Comparison of ENCODE assay signal across 9 mouse cellular contexts in the genomic region with DNA sequence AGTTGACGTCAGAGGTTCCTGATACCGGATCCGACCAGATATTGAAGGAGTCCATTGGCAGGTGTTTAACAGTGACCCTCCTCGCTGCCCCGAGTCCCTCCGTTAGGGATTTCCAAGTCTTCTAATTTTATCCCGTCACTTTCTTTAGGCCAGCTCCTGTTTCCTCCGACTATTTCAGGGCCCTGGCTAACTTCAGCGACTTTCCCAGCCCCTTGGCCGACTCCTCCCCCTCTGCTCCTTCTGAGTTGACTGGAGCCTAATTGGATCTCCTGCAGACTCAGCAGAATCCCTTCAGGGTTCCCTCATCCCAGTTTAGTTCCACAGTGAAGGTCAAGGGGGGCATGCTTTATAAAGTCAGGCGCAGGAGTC. TPM values are rescaled to one million over a fixed set of nuclear protein-coding genes. Genes with fewer than 3 reads are reported as not detected.
DNase-seq lines count a peak whose midpoint lies in the region; ATAC-seq and TF ChIP-seq lines count a peak whose summit lies in the region.
"Had no signal": no experiment of that assay in that cellular context is flagged by ENCODE, and none has a peak within 500 bp of the region (broad histone marks: within the 10 kb centered on the region; RNA-seq: fewer than 3 reads in every experiment).

No protein-coding gene starts in this region.

- H3K4me1 ChIP-seq in forebrain, embryonic 14.5 days (ENCODE audit: control insufficient read depth, insufficient read depth, low read length) = no peaks in the 10 kb centered on the region
- peaks cover 11% of the 10 kb centered on the region for H3K4me1 ChIP-seq in hindbrain, embryonic 16.5 days (ENCODE audit: control insufficient read depth, insufficient read depth, low read depth, low read length)
- peaks cover 3% of the 10 kb centered on the region; the same call in 1 of the 2 replicates for H3K4me1 ChIP-seq in liver, postnatal 0 days (ENCODE audit: insufficient read depth)
- H3K4me1 ChIP-seq in stomach, embryonic 16.5 days (ENCODE audit: control insufficient read depth, insufficient read depth, low read length) = peaks cover 10% of the 10 kb centered on the region; the same call in 1 of the 2 replicates

- 0 out of 2 replicates have a peak, but pooled peaks cover 5% of the 10 kb centered on the region for H3K36me3 ChIP-seq in forebrain, embryonic 14.5 days (ENCODE audit: control insufficient read depth, insufficient read depth, low read length)
- H3K36me3 ChIP-seq in hindbrain, embryonic 16.5 days (ENCODE audit: control insufficient read depth, insufficient read depth, low read length) = no peaks in the 10 kb centered on the region
- H3K36me3 ChIP-seq in liver, postnatal 0 days (replicated peaks; ENCODE audit: insufficient read depth, low read length) = no peaks in the 10 kb centered on the region
- no peaks in the 10 kb centered on the region for H3K36me3 ChIP-seq in stomach, embryonic 16.5 days (ENCODE audit: control insufficient read depth, insufficient read depth, low read length)

- H3K4me2 ChIP-seq in forebrain, embryonic 14.5 days (ENCODE audit: low read length) = peak overlapping the region; percentile 89
- peak overlapping the region; percentile 98 for H3K4me2 ChIP-seq in hindbrain, embryonic 16.5 days (ENCODE audit: low read length)
- peak overlapping the region; percentile 63 for H3K4me2 ChIP-seq in liver, postnatal 0 days (ENCODE audit: low read depth, low read length)
- peak overlapping the region; percentile 99 for H3K4me2 ChIP-seq in stomach, embryonic 16.5 days (ENCODE audit: low read depth, low read length)

- no peak for TF ChIP-seq CTCF in left cerebral cortex, adult 2 months (IDR thresholded peaks at IDR 0.05)
- no peak for TF ChIP-seq CTCF in liver, postnatal 0 days (IDR thresholded peaks at IDR 0.05; ENCODE audit: low read depth)

- intact Hi-C loops in left cerebral cortex, adult 2 months (cut with DNase I) = loop anchor here (1.0 kb wide), 1 partner anchor 217 kb away; no protein-coding TSS in a partner anchor
- intact Hi-C loops in left cerebral cortex, postnatal 4 days (cut with DNase I) = no loop called here

- H3K9me3 ChIP-seq in forebrain, embryonic 14.5 days (replicated peaks; ENCODE audit: control insufficient read depth, low read length) = no peaks in the 10 kb centered on the region
- no peaks in the 10 kb centered on the region for H3K9me3 ChIP-seq in hindbrain, embryonic 16.5 days (ENCODE audit: control insufficient read depth, low read length)
- H3K9me3 ChIP-seq in liver, postnatal 0 days (ENCODE audit: low read length) = no peaks in the 10 kb centered on the region
- H3K9me3 ChIP-seq in stomach, embryonic 16.5 days (replicated peaks; ENCODE audit: control insufficient read depth, low read length) = no peaks in the 10 kb centered on the region

- H3K27me3 ChIP-seq in forebrain, embryonic 14.5 days (replicated peaks; ENCODE audit: control insufficient read depth, insufficient read depth, low read length) = no peaks in the 10 kb centered on the region
- H3K27me3 ChIP-seq in hindbrain, embryonic 16.5 days (replicated peaks; ENCODE audit: control insufficient read depth, insufficient read depth, low read length) = 0 out of 2 replicates have a peak, but pooled peaks cover 2% of the 10 kb centered on the region
- peaks cover 27% of the 10 kb centered on the region for H3K27me3 ChIP-seq in liver, postnatal 0 days (ENCODE audit: insufficient read depth, low read length)
- H3K27me3 ChIP-seq in stomach, embryonic 16.5 days (ENCODE audit: control insufficient read depth, insufficient read depth, low read length) = peaks cover 9% of the 10 kb centered on the region

- no peak overlapping the region for H3K27ac ChIP-seq in left cerebral cortex, adult 2 months
- H3K27ac ChIP-seq in forebrain, embryonic 14.5 days (ENCODE audit: low read depth, low read length) = no peak overlapping the region
- no peak overlapping the region for H3K27ac ChIP-seq in hindbrain, embryonic 16.5 days (ENCODE audit: low read depth, low read length)
- H3K27ac ChIP-seq in liver, postnatal 0 days (ENCODE audit: low read depth) = no peak overlapping the region
- H3K27ac ChIP-seq in stomach, embryonic 16.5 days (ENCODE audit: low read length) = no peak overlapping the region

- peak overlapping the region; percentile 54 for H3K4me3 ChIP-seq in left cerebral cortex, adult 2 months
- H3K4me3 ChIP-seq in forebrain, embryonic 14.5 days (ENCODE audit: low read depth, low read length) = peak overlapping the region; percentile 63
- peak overlapping the region; percentile 54 for H3K4me3 ChIP-seq in hindbrain, embryonic 16.5 days (ENCODE audit: low read length)
- H3K4me3 ChIP-seq in liver, postnatal 0 days (ENCODE audit: low read depth, low read length) = peak overlapping the region; percentile 31
- peak overlapping the region; percentile 57 for H3K4me3 ChIP-seq in stomach, embryonic 16.5 days (replicated peaks; ENCODE audit: low read length)

- WGBS in forebrain, embryonic 14.5 days = 2% methylated on average over 11 of the region's 11 CpGs
- under 1% methylated on average over 11 of the region's 11 CpGs for WGBS in hindbrain, embryonic 16.5 days
- 2% methylated on average over 11 of the region's 11 CpGs for WGBS in liver, postnatal 0 days (ENCODE audit: insufficient replicate concordance)
- WGBS in stomach, embryonic 16.5 days = 6% methylated on average over 11 of the region's 11 CpGs

- TF ChIP-seq EP300 in liver, postnatal 0 days (IDR thresholded peaks at IDR 0.05; ENCODE audit: low read depth) = no peak

- peak overlapping the region; percentile 77 for H3K9ac ChIP-seq in forebrain, embryonic 14.5 days (ENCODE audit: low read length)
- peak overlapping the region; percentile 72 for H3K9ac ChIP-seq in hindbrain, embryonic 16.5 days (ENCODE audit: low read depth, low read length)
- no peak overlapping the region for H3K9ac ChIP-seq in liver, postnatal 0 days (replicated peaks)
- H3K9ac ChIP-seq in stomach, embryonic 16.5 days (ENCODE audit: low read length) = peak overlapping the region; percentile 69

- no peak for DNase-seq in left cerebral cortex, adult 2 months (ENCODE audit: extremely low spot score in 1 of 2, low spot score in 2 of 2)
- no peak for DNase-seq in left cerebral cortex, postnatal 4 days
- DNase-seq in forebrain, embryonic 14.5 days (ENCODE audit: low spot score) = peak; percentile 39
- DNase-seq in liver, postnatal 0 days = no peak
- DNase-seq in B cell, adult 2 months = no peak
- DNase-seq in cerebellum, postnatal 36 days = no peak

- peak; percentile 38 for ATAC-seq in forebrain, embryonic 14.5 days
- peak; percentile 43 for ATAC-seq in hindbrain, embryonic 16.5 days
- ATAC-seq in liver, postnatal 0 days = no peak
- 0 out of 2 replicates have a peak, but pooled peaks have one; percentile 42 for ATAC-seq in stomach, embryonic 16.5 days (ENCODE audit: insufficient read depth, low FRiP score)

RNA-seq across cellular contexts. Expression of gene Ptx3, which starts 1.5 kb away (rescaled TPM):
- total RNA-seq in left cerebral cortex, adult 2 months (2021) = under 1 TPM; 0.41 to 0.47 TPM
- 1 to 10 TPM; 6.0 to 7.7 TPM for total RNA-seq in left cerebral cortex, postnatal 4 days (2021)
- 12.9 and 14.0 TPM in 2 replicates for polyA plus RNA-seq in forebrain, embryonic 14.5 days (2014; fragmentation: Nextera tagmentation; extraction: Ambion mirVana)
- 3.8 and 3.9 TPM in 2 replicates for polyA plus RNA-seq in hindbrain, embryonic 16.5 days (2015; fragmentation: Nextera tagmentation; extraction: Ambion mirVana)
- 0.06 and 0.07 TPM in 2 replicates for polyA plus RNA-seq in liver, postnatal 0 days (2015; fragmentation: Nextera tagmentation; extraction: Ambion mirVana)
- polyA plus RNA-seq in stomach, embryonic 16.5 days (2015; fragmentation: Nextera tagmentation; extraction: Ambion mirVana) = 1.7 and 2.1 TPM in 2 replicates
- total RNA-seq: MEL had no signal
